Mouse (Mus musculus) ovary, postnatal 36 days (tissue): ENCODE measurements around the gene Pign.

Experiments used
- DNase-seq: peaks from one replicate; pipeline ENCODE4 v3.0.0; 2022; ENCODE audit warnings: low spot score, mixed read lengths

The Pign gene

GRCm38 (mm10) chr1:105563821-105564220, 99.7 kb downstream of the Pign start:
- no peak for DNase-seq

DNA sequence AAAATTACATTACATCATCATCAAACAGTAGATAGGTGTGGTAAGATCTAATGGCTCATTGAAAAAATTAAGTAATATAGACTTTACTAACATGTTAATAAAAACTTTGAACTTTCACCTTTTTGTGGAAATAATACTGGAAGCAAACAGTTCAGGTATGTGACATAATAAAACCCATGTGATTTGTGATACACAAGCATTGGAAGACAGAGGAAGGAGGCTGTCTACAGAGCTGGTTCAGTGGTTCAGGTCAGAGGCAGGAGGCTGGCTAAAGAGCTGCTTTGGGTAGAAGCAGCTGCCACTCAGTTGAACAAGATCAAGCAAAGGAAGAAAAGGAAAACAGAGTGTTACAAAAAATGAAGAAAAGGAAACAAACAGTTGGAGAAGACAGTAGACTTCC, 107.4 kb downstream of the Pign start:
- no peak for DNase-seq

GRCm38 (mm10) chr1:105555192-105555718, 108.2 kb downstream of the Pign start:
- DNase-seq = no peak

DNA sequence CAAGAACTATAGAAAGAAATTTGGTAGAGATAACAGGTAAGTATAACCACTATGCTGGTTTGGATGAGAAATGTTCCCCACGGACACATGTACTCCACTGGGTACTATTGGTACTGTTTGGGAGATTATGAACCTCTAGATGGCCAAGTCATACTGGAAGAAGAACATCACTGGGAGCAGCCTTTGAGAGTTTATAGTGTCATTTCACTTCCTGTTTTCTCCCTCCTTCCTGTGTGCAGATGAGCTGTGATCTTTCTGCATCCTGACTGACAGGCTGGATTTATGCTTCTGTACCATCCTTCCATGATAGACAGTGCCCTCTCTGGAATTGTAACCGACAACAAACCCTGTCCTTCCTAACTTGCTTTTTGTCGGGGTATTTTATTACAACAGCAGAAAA, 110.3 kb downstream of the Pign start:
- no peak for DNase-seq

- no peak for DNase-seq
Measured at GRCm38 (mm10) chr1:105550163-105550562, 113.3 kb downstream of the Pign start.

DNA sequence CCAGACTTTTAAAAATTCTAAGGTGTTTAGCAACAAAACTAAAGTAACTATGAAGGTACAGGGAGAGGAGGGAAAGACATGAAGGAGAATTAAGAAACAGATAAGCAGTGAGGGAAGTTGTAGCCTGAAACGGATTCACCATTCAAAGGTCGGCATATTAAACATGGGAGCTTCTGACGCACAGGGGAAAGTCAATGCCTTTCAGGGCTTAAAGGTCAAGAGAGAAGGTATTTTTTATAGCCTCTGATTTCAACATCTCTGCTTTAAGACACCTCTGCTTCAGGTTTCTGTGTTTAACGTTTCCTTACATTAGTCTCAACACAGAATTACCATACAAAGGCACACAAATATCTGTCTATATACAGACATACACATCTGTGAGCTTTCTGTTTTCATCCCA, 113.8 kb downstream of the Pign start:
- no peak for DNase-seq

DNA sequence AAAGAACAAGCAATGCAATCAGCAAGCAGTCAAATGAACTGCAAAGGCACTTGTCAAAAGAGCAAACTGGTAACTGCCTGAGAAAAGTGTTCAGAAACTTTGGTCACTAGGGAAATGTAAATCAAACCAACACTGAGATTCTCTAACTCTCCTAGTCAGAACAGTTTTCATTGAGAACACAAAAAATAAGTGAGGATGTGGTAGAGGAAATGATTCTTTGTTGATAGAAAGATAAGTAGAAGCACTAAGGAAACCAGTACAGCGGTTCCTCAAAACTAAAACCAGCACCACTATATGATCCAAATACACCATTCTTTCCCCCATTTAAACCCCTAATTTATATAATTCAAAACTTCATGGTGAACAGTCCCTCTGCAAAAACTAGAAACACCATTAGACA, 120.4 kb downstream of the Pign start:
- DNase-seq = no peak

DNA sequence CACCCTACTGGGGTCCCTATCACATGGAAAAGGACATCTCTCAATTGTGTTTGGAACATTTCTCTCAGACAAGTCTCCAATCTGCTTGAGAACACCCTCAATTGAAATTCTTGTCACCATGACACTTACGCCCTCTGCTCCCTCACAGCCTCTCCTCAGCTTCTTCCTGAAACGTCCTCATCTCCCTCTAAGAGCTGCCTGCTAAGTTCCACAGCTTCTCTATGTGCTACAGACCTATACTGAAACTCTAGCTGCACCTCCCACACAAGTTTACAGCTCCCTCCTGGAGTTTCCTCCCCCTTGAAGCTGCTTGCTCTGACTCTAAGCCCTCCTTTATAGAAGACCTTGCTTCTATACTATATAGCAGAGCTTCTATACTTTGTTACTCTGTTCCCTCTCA, 139.7 kb downstream of the Pign start:
- no peak for DNase-seq

DNA sequence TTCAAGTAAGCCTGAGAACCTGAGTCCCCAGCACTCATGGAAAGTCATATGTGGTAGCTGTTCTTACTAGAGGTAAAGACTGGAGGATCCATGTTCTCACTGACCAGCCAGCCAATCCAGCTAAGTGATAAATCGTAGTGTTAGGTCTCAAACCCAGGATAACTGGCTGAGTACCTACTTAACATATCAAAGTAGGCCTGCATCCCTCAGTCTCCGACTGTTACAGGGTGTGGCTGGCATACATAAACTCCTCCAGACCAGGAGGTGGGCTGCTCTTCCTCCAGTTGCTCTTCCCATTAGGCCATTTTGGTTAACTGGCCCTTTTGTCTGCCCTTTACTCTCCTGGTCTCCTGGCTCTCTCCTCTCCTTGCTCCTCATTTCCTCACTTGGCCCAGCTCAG, 141.2 kb downstream of the Pign start:
- no peak for DNase-seq

- no peak for DNase-seq
Measured at GRCm38 (mm10) chr1:105518101-105518500, 145.4 kb downstream of the Pign start.

DNA sequence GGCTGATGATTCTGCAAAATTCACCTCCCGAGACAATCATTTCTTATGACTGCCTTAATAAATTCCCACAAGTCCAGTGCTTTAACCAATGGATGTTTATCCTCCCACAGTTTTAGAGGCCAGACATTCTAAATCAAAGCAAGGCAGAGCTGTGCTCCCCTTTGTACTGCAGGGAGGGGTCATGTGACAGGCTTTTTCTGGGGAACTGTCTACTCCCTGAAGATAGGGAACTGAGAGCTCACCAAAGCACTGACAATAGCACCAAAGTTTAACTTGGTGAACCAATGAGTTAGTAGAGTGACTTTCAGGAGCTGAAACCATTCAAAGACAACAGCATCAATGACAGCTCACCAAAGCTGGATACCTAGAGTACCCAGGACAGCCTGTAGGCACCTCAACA, 156.4 kb downstream of the Pign start:
- DNase-seq = no peak

DNA sequence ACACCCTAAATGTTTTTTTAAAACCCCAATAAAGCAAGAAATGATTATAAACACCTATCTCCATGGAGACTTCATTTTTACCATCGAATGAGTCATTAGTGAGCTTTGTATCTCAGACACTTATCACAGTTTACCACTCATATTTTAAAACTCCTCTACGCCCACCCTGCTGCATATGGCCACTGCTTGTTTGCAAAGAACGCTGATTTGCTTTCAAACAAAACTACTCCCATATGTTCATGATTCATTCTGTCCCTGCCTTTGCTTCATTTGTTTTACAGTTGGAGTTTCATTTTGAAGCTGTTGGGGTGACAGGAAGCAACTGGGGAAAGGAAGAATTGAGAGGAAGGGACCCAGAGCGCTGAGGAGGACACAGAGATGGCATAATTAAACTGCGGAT, 170.9 kb downstream of the Pign start:
- DNase-seq = no peak

- no peak for DNase-seq
Measured at GRCm38 (mm10) chr1:105489456-105489855, 174.0 kb downstream of the Pign start.

- DNase-seq = no peak
Measured at GRCm38 (mm10) chr1:105487037-105487436, 176.4 kb downstream of the Pign start.
